Mouse (Mus musculus): ENCODE data around the gene Smim15. TPM values are rescaled to one million over a fixed set of nuclear protein-coding genes. Genes with fewer than 3 reads are reported as not detected.

The Smim15 gene
- polyA plus RNA-seq, 1 experiment, result 109 TPM

GRCm38 (mm10) chr13:108084086-108084485 is 39.8 kb downstream of the Smim15 start:
- Histone ChIP-seq H3K27ac (ENCODE audit: insufficient read depth, low read length) (no peak overlapping the region), H3K4me3 (ENCODE audit: insufficient read depth, low read length) (no peak overlapping the region), H3K4me1 (ENCODE audit: control insufficient read depth, insufficient read depth, low read length) (no peaks in the 10 kb centered on the region)
- TF ChIP-seq CTCF (IDR thresholded peaks at IDR 0.05; ENCODE audit: borderline replicate concordance, insufficient read depth, low read length), result no peak
- TF ChIP-seq POLR2A (IDR thresholded peaks at IDR 0.05; ENCODE audit: low read depth, low read length), result no peak

- H3K4me3 ChIP-seq (ENCODE audit: insufficient read depth, low read length), result no peak overlapping the region
- H3K27ac ChIP-seq (ENCODE audit: insufficient read depth, low read length), result no peak overlapping the region
- H3K4me1 ChIP-seq (ENCODE audit: control insufficient read depth, insufficient read depth, low read length), result no peaks in the 10 kb centered on the region
- TF ChIP-seq CTCF (IDR thresholded peaks at IDR 0.05; ENCODE audit: borderline replicate concordance, insufficient read depth, low read length), result no peak
- no peak for TF ChIP-seq POLR2A (IDR thresholded peaks at IDR 0.05; ENCODE audit: low read depth, low read length)
These were observed 41.8 kb downstream of the Smim15 start for GRCm38 (mm10) chr13:108086036-108086435.

DNA sequence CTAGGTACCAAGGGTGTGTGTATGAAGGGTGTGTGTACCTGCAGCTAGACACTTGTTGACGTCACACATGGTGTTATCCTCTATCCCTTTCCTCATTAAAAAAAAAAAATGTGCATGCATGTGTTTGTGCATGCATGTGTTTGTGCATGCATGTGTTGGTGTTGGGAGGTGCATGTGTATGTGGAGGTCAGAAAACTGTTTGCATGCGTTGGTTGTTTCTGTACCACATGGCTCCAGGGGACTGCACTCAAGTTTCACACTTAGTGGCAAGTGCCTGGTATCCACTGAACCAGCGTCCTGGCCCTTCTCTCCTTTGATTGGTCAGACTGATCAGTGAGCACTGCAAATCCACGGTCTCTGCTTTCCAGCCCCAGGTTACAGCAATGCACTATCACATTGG is 42.5 kb downstream of the Smim15 start:
- H3K4me3 ChIP-seq (ENCODE audit: insufficient read depth, low read length), result no peak overlapping the region
- no peaks in the 10 kb centered on the region for H3K4me1 ChIP-seq (ENCODE audit: control insufficient read depth, insufficient read depth, low read length)
- TF ChIP-seq POLR2A (IDR thresholded peaks at IDR 0.05; ENCODE audit: low read depth, low read length) (no peak), CTCF (IDR thresholded peaks at IDR 0.05; ENCODE audit: borderline replicate concordance, insufficient read depth, low read length) (no peak)
- no peak overlapping the region for H3K27ac ChIP-seq (ENCODE audit: insufficient read depth, low read length)

DNA sequence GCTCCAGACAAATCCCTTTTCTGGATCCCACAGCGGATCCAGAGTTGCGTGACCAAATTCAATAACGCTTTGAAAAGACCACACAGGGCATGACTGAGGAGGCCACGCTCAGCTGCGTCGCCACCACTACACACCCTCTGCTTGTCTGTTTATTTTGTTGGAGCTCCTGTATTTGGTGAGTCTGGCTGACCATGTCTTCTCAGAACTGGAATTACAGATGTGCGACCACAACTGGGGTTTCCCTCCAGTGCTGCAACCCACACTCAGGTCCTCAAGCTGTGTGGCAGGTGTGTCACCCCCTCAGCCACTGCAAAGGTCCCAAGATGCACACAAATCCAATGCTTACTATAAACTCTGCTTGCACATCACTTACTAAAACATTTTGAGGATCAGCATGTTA is 48.0 kb downstream of the Smim15 start:
- Histone ChIP-seq H3K4me1 (ENCODE audit: control insufficient read depth, insufficient read depth, low read length) (no peaks in the 10 kb centered on the region), H3K4me3 (ENCODE audit: insufficient read depth, low read length) (no peak overlapping the region), H3K27ac (ENCODE audit: insufficient read depth, low read length) (no peak overlapping the region)
- TF ChIP-seq POLR2A (IDR thresholded peaks at IDR 0.05; ENCODE audit: low read depth, low read length), result no peak
- TF ChIP-seq CTCF (IDR thresholded peaks at IDR 0.05; ENCODE audit: borderline replicate concordance, insufficient read depth, low read length), result no peak

DNA sequence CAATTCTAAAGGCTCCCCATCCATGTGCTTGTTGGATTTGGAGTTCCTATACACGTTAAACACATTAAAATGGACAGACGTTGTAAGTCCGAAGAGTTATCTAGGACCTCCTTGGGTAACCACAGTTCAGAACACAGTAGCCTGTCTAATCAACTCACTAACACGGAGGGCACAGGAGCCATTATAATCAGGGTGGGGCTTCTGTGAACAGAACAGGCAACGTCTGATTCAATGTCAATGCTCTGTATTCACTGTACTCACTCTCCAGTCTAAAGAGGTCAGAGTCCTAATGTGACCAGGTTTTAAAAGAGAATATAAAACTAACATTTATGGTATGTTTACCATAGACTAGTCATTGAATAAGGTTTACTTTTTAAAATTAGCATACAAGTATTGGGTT is 50.4 kb downstream of the Smim15 start:
- Histone ChIP-seq H3K27ac (ENCODE audit: insufficient read depth, low read length) (no peak overlapping the region), H3K4me3 (ENCODE audit: insufficient read depth, low read length) (no peak overlapping the region), H3K4me1 (ENCODE audit: control insufficient read depth, insufficient read depth, low read length) (no peaks in the 10 kb centered on the region)
- TF ChIP-seq CTCF (IDR thresholded peaks at IDR 0.05; ENCODE audit: borderline replicate concordance, insufficient read depth, low read length), result no peak
- TF ChIP-seq POLR2A (IDR thresholded peaks at IDR 0.05; ENCODE audit: low read depth, low read length), result no peak

DNA sequence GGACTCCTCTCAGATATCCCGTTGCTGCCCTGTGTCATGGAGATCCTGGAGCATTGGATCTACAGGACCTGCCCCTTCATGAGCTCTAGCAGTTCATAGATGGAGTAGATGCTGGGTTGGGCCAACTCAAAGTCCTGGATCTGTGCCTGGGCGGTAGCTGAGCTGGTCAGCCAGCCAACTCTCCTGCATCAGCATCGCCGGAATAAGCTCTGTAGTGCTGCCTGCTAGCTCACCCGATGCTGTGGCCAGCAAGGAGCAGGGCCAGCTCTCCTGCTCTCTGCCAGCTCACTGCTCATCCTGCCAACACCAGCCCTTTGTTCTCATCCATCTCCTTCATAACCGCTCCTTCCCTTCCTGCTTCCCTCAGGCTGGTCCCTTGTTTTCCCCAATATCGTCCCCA is 51.4 kb downstream of the Smim15 start:
- TF ChIP-seq CTCF (IDR thresholded peaks at IDR 0.05; ENCODE audit: borderline replicate concordance, insufficient read depth, low read length) (no peak), POLR2A (IDR thresholded peaks at IDR 0.05; ENCODE audit: low read depth, low read length) (no peak)
- Histone ChIP-seq H3K4me3 (ENCODE audit: insufficient read depth, low read length) (no peak overlapping the region), H3K27ac (ENCODE audit: insufficient read depth, low read length) (no peak overlapping the region), H3K4me1 (ENCODE audit: control insufficient read depth, insufficient read depth, low read length) (no peaks in the 10 kb centered on the region)

- Histone ChIP-seq H3K4me1 (ENCODE audit: control insufficient read depth, insufficient read depth, low read length) (no peaks in the 10 kb centered on the region), H3K4me3 (ENCODE audit: insufficient read depth, low read length) (no peak overlapping the region)
- no peak for TF ChIP-seq POLR2A (IDR thresholded peaks at IDR 0.05; ENCODE audit: low read depth, low read length)
- no peak for TF ChIP-seq CTCF (IDR thresholded peaks at IDR 0.05; ENCODE audit: borderline replicate concordance, insufficient read depth, low read length)
These were observed 52.2 kb downstream of the Smim15 start for GRCm38 (mm10) chr13:108096446-108096845.

More at GRCm38 (mm10) chr13:108096446-108096845, 52.2 kb downstream of the Smim15 start:
- no peak overlapping the region for H3K27ac ChIP-seq (ENCODE audit: insufficient read depth, low read length)

Other genes with a start within 250 kb of the Smim15 start
- gene Ndufaf2, start 114.2 kb downstream of the Smim15 start, polyA plus RNA-seq (2011; ENCODE audit: insufficient read length, low read depth, missing spikeins), result 49.5 and 52.6 TPM in 2 replicates
- gene Ercc8, start 114.3 kb downstream of the Smim15 start, polyA plus RNA-seq (2011; ENCODE audit: insufficient read length, low read depth, missing spikeins), result 5.5 and 8.4 TPM in 2 replicates
- 1.2 and 1.5 TPM in 2 replicates for gene Elovl7, start 170.0 kb downstream of the Smim15 start, polyA plus RNA-seq (2011; ENCODE audit: insufficient read length, low read depth, missing spikeins)